Mouse (Mus musculus): ENCODE results near the gene Col5a1. TPM values are rescaled to one million over a fixed set of nuclear protein-coding genes. Genes with fewer than 3 reads are reported as not detected.

Col5a1 gene
- total and polyA plus RNA-seq, 2 experiments from 2014 or later = 4.8 to 23.6 TPM

DNA sequence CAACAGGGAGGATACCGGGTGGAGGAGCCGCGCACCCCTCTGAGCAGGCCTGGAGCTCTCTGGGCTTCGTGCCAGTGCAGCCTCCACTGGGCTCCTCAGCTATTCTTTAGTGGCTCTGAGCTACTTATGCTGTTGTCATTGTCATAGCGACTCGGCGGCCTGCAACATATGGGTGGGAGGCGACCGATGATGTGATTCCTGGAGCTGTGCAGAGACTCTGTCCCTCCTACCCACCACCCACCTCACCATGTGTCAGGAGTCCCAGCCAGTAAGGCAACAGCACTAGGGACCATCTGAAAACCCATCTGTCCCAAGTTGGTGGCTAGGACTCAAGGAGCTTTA lies 182.3 kb downstream of the Col5a1 start:
- Histone ChIP-seq H3K27me3 (ENCODE audit: insufficient read depth, low read length) (no peaks in the 10 kb centered on the region), H3K4me2 (ENCODE audit: low read depth) (no peak overlapping the region), H3K9ac (no peak overlapping the region), H3K4me3 (ENCODE audit: low read depth, low read length) (no peak overlapping the region), H3K36me3 (ENCODE audit: insufficient read depth) (no peaks in the 10 kb centered on the region), H3K4me1 (ENCODE audit: insufficient read depth) (peaks cover 2% of the 10 kb centered on the region; the same call in 1 of the 2 replicates), H3K27ac (ENCODE audit: low read depth, low read length) (no peak overlapping the region; the same call in 1 of the 2 replicates), H3K9me3 (ENCODE audit: low read length) (no peaks in the 10 kb centered on the region)
- no peak for TF ChIP-seq CTCF (IDR thresholded peaks at IDR 0.05; ENCODE audit: low read depth)
- 24% methylated on average over 9 of the region's 9 CpGs for WGBS
- peak; percentile 91 for ATAC-seq
- peak; percentile 60 for DNase-seq

- DNase-seq (no peak), ATAC-seq (no peak)
- no peaks in the 10 kb centered on the region for H3K4me1 ChIP-seq (ENCODE audit: insufficient read depth)
- no peak overlapping the region for H3K9ac ChIP-seq
- H3K36me3 ChIP-seq (ENCODE audit: insufficient read depth) = no peaks in the 10 kb centered on the region
- TF ChIP-seq CTCF (IDR thresholded peaks at IDR 0.05; ENCODE audit: low read depth) = no peak
- WGBS = 84% methylated on average over 7 of the region's 7 CpGs
- H3K9me3 ChIP-seq (ENCODE audit: low read length) = no peaks in the 10 kb centered on the region
- no peak overlapping the region for H3K27ac ChIP-seq (ENCODE audit: low read depth, low read length)
- no peak overlapping the region for H3K4me3 ChIP-seq (ENCODE audit: low read depth, low read length)
- no peak overlapping the region for H3K4me2 ChIP-seq (ENCODE audit: low read depth)
- H3K27me3 ChIP-seq (ENCODE audit: insufficient read depth, low read length) = no peaks in the 10 kb centered on the region
Observed at GRCm38 (mm10) chr2:28075616-28076187, 189.5 kb downstream of the Col5a1 start.

DNA sequence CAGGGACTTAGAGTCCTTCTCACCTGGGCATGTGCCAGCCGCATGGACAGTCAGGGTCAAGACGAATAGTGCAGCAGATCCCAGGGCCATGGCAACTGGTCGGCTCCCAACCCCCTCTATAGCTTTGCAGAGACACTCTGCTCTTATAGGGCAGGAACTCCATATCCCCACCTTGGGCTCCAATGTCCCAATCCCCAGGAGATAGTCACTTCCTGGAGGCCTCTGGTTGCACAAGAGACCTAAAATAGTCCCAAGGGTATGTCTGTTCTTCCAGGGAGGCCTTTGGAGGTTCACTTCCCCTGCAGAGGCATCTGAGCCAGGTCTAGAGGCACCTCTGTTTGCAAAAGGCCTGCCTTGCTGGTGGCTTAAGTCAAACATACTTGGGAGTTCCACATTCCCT lies 198.5 kb downstream of the Col5a1 start, which contains the start of gene Fcnb:
Gene Fcnb, minus strand, starts transcription at position 118 of the 400 bp plus-strand sequence.
- H3K4me2 ChIP-seq (ENCODE audit: low read depth) = no peak within 1 kb of the TSS
- no peaks in the 10 kb centered on the region for H3K36me3 ChIP-seq (ENCODE audit: insufficient read depth)
- H3K4me3 ChIP-seq (ENCODE audit: low read depth, low read length) = no peak within 1 kb of the TSS
- no peak for DNase-seq
- 84% methylated on average over 3 of the region's 3 CpGs for WGBS
- H3K27me3 ChIP-seq (ENCODE audit: insufficient read depth, low read length) = no peaks in the 10 kb centered on the region
- H3K9me3 ChIP-seq (ENCODE audit: low read length) = no peaks in the 10 kb centered on the region
- no peak for TF ChIP-seq CTCF (IDR thresholded peaks at IDR 0.05; ENCODE audit: low read depth)
- no peaks in the 10 kb centered on the region for H3K4me1 ChIP-seq (ENCODE audit: insufficient read depth)
- no peak within 1 kb of the TSS for H3K27ac ChIP-seq (ENCODE audit: low read depth, low read length)
- no peak for ATAC-seq
- H3K9ac ChIP-seq = no peak within 1 kb of the TSS

DNA sequence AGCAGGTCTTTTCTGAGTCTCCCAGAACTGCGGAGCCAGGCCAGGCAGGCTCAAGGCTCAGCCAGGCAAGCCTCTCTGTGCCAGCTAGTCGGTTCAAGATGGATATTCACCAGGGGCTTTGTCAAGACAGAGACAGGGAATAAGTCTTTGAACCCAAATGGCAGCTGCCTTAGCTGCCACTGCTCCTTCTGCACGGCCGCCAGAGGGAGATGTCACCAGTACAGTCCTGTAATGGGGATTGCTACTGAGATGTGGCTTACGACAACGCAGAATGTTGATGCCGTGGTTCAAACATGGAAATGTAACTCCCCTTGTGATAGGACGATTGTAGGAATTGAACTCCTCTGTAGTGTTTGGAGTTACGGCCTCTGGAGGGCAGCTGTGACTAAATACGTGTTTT lies 199.9 kb downstream of the Col5a1 start:
- no peak for TF ChIP-seq CTCF (IDR thresholded peaks at IDR 0.05; ENCODE audit: low read depth)

DNA sequence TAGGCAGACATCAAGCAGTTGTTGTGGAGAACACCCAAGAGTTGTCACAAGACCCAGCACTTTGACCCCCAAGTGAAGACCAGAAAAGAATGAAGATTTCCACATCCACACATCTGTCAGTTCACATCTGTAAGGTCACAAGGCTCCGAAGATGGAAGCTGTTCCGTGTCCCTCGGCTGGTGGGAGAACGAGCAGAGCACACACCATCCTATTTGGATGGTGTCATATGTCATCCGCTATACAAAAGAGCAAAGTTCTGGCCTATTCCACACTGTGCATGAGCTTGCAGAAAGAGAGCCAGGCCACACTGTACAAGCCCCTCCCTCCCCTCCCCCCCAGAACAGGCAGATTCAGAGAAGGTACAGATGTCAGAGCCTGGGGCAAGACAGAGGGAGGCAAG lies 202.9 kb downstream of the Col5a1 start:
- no peak overlapping the region for H3K9ac ChIP-seq
- no peaks in the 10 kb centered on the region for H3K4me1 ChIP-seq (ENCODE audit: insufficient read depth)
- no peak for TF ChIP-seq CTCF (IDR thresholded peaks at IDR 0.05; ENCODE audit: low read depth)
- no peaks in the 10 kb centered on the region for H3K36me3 ChIP-seq (ENCODE audit: insufficient read depth)
- no peaks in the 10 kb centered on the region for H3K9me3 ChIP-seq (ENCODE audit: low read length)
- no peak overlapping the region for H3K4me3 ChIP-seq (ENCODE audit: low read depth, low read length)
- no peak for DNase-seq
- 0 out of 2 replicates have a peak, but pooled peaks have one; percentile 14 for ATAC-seq
- 83% methylated on average over 5 of the region's 5 CpGs for WGBS
- no peak overlapping the region for H3K4me2 ChIP-seq (ENCODE audit: low read depth)
- no peaks in the 10 kb centered on the region for H3K27me3 ChIP-seq (ENCODE audit: insufficient read depth, low read length)
- H3K27ac ChIP-seq (ENCODE audit: low read depth, low read length) = no peak overlapping the region

More for the DNA sequence above, 199.9 kb downstream of the Col5a1 start:
- DNase-seq (no peak), ATAC-seq (no peak)
- Histone ChIP-seq H3K27ac (ENCODE audit: low read depth, low read length) (no peak overlapping the region), H3K4me2 (ENCODE audit: low read depth) (no peak overlapping the region), H3K27me3 (ENCODE audit: insufficient read depth, low read length) (no peaks in the 10 kb centered on the region), H3K4me3 (ENCODE audit: low read depth, low read length) (no peak overlapping the region), H3K9ac (no peak overlapping the region), H3K9me3 (ENCODE audit: low read length) (no peaks in the 10 kb centered on the region), H3K36me3 (ENCODE audit: insufficient read depth) (no peaks in the 10 kb centered on the region), H3K4me1 (ENCODE audit: insufficient read depth) (no peaks in the 10 kb centered on the region)
- WGBS = 78% methylated on average over 10 of the region's 10 CpGs

Other genes with a start within 250 kb of the Col5a1 start
- 9.4 and 19.3 TPM in 2 replicates for gene Rxra, start 210.0 kb upstream of the Col5a1 start, total RNA-seq (2014; rRNA removed)
- gene Rxra, start 210.0 kb upstream of the Col5a1 start, polyA plus RNA-seq (2015; fragmentation: Nextera tagmentation; extraction: Ambion mirVana) = 1.7 and 2.1 TPM in 2 replicates
- not detected in 2 replicates for gene Fcnb, start 198.5 kb downstream of the Col5a1 start, total RNA-seq (2014; rRNA removed)
- gene Fcnb, start 198.5 kb downstream of the Col5a1 start, polyA plus RNA-seq (2015; fragmentation: Nextera tagmentation; extraction: Ambion mirVana) = not detected in 2 replicates